Mouse (Mus musculus) kidney, adult 2 months (tissue): Measurements from ENCODE around the gene Nceh1. TPM values are rescaled to one million over a fixed set of nuclear protein-coding genes. Genes with fewer than 3 reads are reported as not detected.

ENCODE experiments used
- DNase-seq: peaks from one replicate; pipeline ENCODE4 v3.0.0; 2021
- H3K27ac ChIP-seq: fragments of 200-500 bp; 2 replicates; pipeline ENCODE4 v1.5.1; 2012; ENCODE audit warnings: low read depth, low read length, control low read depth, inconsistent platforms; ENCODE audit not compliant: insufficient read depth
- H3K27me3 ChIP-seq: fragments of 200-500 bp; replicated peaks from 2 replicates; pipeline ENCODE4 v1.6.1; 2012; ENCODE audit warnings: mild to moderate bottlenecking, moderate library complexity, low read length, inconsistent platforms; ENCODE audit not compliant: control insufficient read depth, insufficient read depth
- H3K36me3 ChIP-seq: fragments of 200-500 bp; 2 replicates; pipeline ENCODE4 v1.6.1; 2012; ENCODE audit warnings: mild to moderate bottlenecking, moderate library complexity, low read length, inconsistent platforms; ENCODE audit not compliant: control insufficient read depth, insufficient read depth
- H3K4me1 ChIP-seq: fragments of 200-500 bp; 2 replicates; pipeline ENCODE4 v1.6.1; 2011; ENCODE audit warnings: low read length; ENCODE audit not compliant: control insufficient read depth, insufficient read depth
- H3K4me3 ChIP-seq: fragments of 200-500 bp; 2 replicates; pipeline ENCODE4 v1.5.1; 2011; ENCODE audit warnings: mild to moderate bottlenecking, low read depth, low read length, control low read depth; ENCODE audit not compliant: insufficient read depth
- CTCF ChIP-seq: fragments of 200-500 bp; conservative IDR thresholded peaks from 2 replicates; pipeline ENCODE4 v1.5.1; 2011; ENCODE audit warnings: low read depth, mild to moderate bottlenecking, control low read depth, low read length, moderate library complexity, mixed read lengths; ENCODE audit not compliant: insufficient read depth, insufficient read length
- POLR2A ChIP-seq: fragments of 200-500 bp; IDR thresholded peaks from one replicate; pipeline ENCODE4 v1.6.1; 2011; ENCODE audit warnings: low read depth, low read length, control low read depth
- WGBS: fragments of 180-500 bp; shearing (Covaris S2); methylation state at CpG from one replicate; pipeline ENCODE4 v1.1.7; 2018; 5-methylcytosine and 5-hydroxymethylcytosine counted together
- polyA plus RNA-seq: library from polyadenylated mRNA; depleted of rRNA; stranded (reverse); fragments of >200 nt; gene quantifications from 2 replicates; pipeline ENCODE4 v1.2.3, GENCODE M21; 2012

Gene Nceh1
- polyA plus RNA-seq, 1 experiment, result 141 TPM

GRCm38 (mm10) chr3:27191856-27192255 is 9.1 kb downstream of the Nceh1 start:
- 76% methylated on average over 6 of the region's 6 CpGs for WGBS
- TF ChIP-seq CTCF, result no peak
- no peak for TF ChIP-seq POLR2A
- DNase-seq, result no peak
- H3K27ac ChIP-seq, result no peak overlapping the region
- H3K27me3 ChIP-seq, result no peaks in the 10 kb centered on the region
- peaks cover 68% of the 10 kb centered on the region for H3K4me1 ChIP-seq
- no peaks in the 10 kb centered on the region for H3K36me3 ChIP-seq
- H3K4me3 ChIP-seq, result no peak overlapping the region

GRCm38 (mm10) chr3:27193844-27194317 is 11.1 kb downstream of the Nceh1 start:
- peak; percentile 87 for DNase-seq
- TF ChIP-seq CTCF, result no peak
- TF ChIP-seq POLR2A, result no peak
- H3K27ac ChIP-seq, result peak overlapping the region; percentile 82
- H3K4me3 ChIP-seq, result no peak overlapping the region
- peaks cover 64% of the 10 kb centered on the region for H3K4me1 ChIP-seq
- no peaks in the 10 kb centered on the region for H3K27me3 ChIP-seq
- 10% methylated on average over 6 of the region's 6 CpGs for WGBS
- no peaks in the 10 kb centered on the region for H3K36me3 ChIP-seq

DNA sequence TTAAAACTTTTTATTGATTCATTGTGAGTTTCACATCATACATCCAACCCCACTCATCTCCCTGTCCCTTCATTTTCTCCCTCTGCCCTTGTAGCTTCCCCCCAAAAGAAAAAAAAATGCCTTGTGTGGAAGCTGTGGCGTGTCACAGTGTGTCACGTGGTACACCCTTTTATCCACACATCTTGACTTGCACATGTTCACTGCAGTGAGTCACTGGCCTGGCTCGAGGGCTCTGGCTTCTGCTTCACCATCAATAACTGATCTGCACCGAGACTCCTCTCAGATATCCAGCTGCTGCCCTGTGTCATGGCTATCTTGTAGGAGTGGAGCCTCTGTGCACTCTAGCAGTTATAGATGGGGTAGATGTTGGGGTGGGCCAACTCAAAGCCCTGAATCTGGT is 12.4 kb downstream of the Nceh1 start:
- Histone ChIP-seq H3K36me3 (no peaks in the 10 kb centered on the region), H3K27me3 (no peaks in the 10 kb centered on the region), H3K4me3 (no peak overlapping the region), H3K27ac (peak overlapping the region; percentile 51; the same call in 1 of the 2 replicates), H3K4me1 (peaks cover 63% of the 10 kb centered on the region)
- no peak for DNase-seq
- 59% methylated on average over 4 of the region's 4 CpGs for WGBS
- TF ChIP-seq CTCF, result no peak
- no peak for TF ChIP-seq POLR2A

DNA sequence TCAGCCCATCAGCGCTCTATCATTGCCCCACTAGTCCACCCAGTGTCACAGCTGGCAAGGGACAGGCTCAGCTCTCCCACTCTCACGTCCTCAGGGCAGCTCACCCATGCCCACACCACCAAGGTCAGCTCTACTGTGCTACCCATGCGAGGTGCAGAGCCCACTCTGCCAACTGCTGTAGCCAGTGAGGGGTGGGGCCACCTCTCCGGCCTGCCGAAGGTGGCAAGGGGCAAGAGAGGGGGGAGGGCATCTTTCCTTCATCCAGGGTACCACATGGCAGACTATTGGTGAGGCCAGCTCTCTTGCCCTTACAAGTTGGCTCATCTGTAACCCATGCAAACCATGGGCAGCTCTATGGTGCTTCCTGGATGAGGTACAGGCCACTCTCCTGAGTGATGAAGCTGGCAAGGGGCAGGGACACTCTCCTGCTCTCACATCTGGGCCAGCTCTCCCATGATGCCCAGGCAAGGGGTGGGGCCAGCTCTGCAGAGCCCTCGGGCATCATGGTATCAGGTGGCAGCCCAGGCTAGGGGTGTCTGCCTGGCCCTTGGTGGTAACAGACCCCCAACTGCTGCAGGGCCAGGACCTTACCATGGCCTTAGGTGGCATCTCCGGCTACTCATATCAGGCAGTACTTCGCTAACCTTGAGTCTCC is 12.9 kb downstream of the Nceh1 start:
- H3K4me1 ChIP-seq, result peaks cover 58% of the 10 kb centered on the region
- no peaks in the 10 kb centered on the region for H3K27me3 ChIP-seq
- no peak overlapping the region for H3K4me3 ChIP-seq
- H3K36me3 ChIP-seq, result no peaks in the 10 kb centered on the region; the same call in 1 of the 2 replicates
- peak; percentile 54 for DNase-seq
- 57% methylated on average over 8 of the region's 8 CpGs for WGBS
- TF ChIP-seq CTCF (no peak), POLR2A (no peak)
- peak overlapping the region; percentile 81 for H3K27ac ChIP-seq

DNA sequence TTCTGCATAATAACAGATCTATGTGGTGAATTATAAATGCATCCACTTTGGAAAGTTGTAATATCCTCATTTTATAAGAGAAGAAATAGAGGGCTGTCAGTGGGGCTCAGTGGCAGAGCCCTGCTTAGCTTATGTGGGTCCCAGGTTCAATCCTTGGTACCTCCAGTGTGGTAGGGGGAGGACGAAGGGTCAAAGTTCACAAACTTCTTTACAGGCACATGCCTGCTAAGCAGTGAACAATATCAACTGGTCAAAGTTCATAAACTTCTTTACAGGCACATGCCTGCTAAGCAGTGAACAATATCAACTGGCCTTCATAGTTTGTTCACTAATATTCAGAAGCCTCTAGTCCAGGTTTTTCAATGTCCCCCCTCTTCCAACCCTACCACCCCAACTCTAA is 13.8 kb downstream of the Nceh1 start:
- Histone ChIP-seq H3K27ac (peak overlapping the region; percentile 95), H3K4me1 (peaks cover 58% of the 10 kb centered on the region), H3K27me3 (no peaks in the 10 kb centered on the region), H3K4me3 (no peak overlapping the region), H3K36me3 (no peaks in the 10 kb centered on the region; the same call in 1 of the 2 replicates)
- WGBS, result 58% methylated on average over 1 of the region's 1 CpGs
- DNase-seq, result peak; percentile 89
- TF ChIP-seq POLR2A (no peak), CTCF (no peak)

- DNase-seq, result no peak
- no peak overlapping the region for H3K4me3 ChIP-seq
- H3K27me3 ChIP-seq, result no peaks in the 10 kb centered on the region
- H3K36me3 ChIP-seq, result no peaks in the 10 kb centered on the region; the same call in 1 of the 2 replicates
- peak overlapping the region; percentile 95 for H3K27ac ChIP-seq
- 47% methylated on average over 5 of the region's 5 CpGs for WGBS
- no peak for TF ChIP-seq CTCF
- no peak for TF ChIP-seq POLR2A
- peaks cover 48% of the 10 kb centered on the region for H3K4me1 ChIP-seq
Observed at GRCm38 (mm10) chr3:27197816-27198215, 15.1 kb downstream of the Nceh1 start.

DNA sequence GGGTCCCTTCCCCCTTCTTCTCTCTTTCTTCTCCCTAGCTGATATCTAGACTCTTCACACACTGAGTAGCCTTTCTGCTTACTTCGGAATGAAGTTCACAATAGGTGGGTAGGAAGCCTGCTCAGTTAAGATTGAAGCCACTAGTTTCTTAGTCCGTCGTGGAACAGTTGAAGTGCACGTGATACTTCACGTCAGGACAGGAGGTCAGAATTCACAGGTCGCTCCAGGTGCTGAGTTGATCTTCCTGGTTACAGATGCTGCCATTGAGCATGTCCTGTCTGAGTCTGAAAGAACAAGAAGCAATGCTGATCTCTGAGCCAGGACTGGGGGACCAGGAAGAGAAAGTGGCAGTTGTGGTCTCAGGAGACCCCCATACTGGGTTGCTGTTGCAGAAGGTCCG is 16.4 kb downstream of the Nceh1 start:
- peak overlapping the region; percentile 48 for H3K27ac ChIP-seq
- H3K36me3 ChIP-seq, result no peaks in the 10 kb centered on the region; the same call in 1 of the 2 replicates
- H3K4me1 ChIP-seq, result peaks cover 38% of the 10 kb centered on the region
- H3K27me3 ChIP-seq, result no peaks in the 10 kb centered on the region
- TF ChIP-seq POLR2A, result no peak
- TF ChIP-seq CTCF, result no peak
- WGBS, result 59% methylated on average over 7 of the region's 7 CpGs
- H3K4me3 ChIP-seq, result no peak overlapping the region
- DNase-seq, result peak; percentile 66
